Mouse (Mus musculus): ENCODE measurements at regions not wholly inside any gene's neighbourhood (a gene's known extent, or its start where the extent isn't known, plus 50 kb on each side); places are given as distances from the start of the nearest gene placed in this dataset.

- TF ChIP-seq CTCF (conservative IDR thresholded peaks at IDR 0.05; ENCODE audit: insufficient read depth, insufficient read length, low read depth, low read length) (no peak), POLR2A (IDR thresholded peaks at IDR 0.05; ENCODE audit: low read depth, low read length) (no peak)
Measured at GRCm38 (mm10) chr4:89078485-89078884, 58.4 kb upstream of the Mtap start.

Data from kidney, adult 2 months (tissue).